Mouse (Mus musculus): Measurements from ENCODE around the gene Orc4. TPM values are rescaled to one million over a fixed set of nuclear protein-coding genes. Genes with fewer than 3 reads are reported as not detected.
A peak's percentile ranks its signal among the peaks of the same experiment; 100 is the strongest.

Orc4 gene
- 28.1 and 34.7 TPM in 2 replicates for polyA plus RNA-seq (2015; fragmentation: Nextera tagmentation; extraction: Ambion mirVana)

- Histone ChIP-seq H3K27me3 (ENCODE audit: control insufficient read depth, insufficient read depth, low read depth, low read length) (no peaks in the 10 kb centered on the region), H3K9me3 (replicated peaks; ENCODE audit: control insufficient read depth, low read length) (no peaks in the 10 kb centered on the region)
These were observed at the start of gene Orc4 for GRCm38 (mm10) chr2:48950252-48950315. Orc4 (minus strand) TSS chr2:48950277.

GRCm38 (mm10) chr2:48990322-48990721, 40.2 kb upstream of the Orc4 start:
- WGBS (ENCODE audit: insufficient replicate concordance), result 73% methylated on average over 3 of the region's 3 CpGs
- Histone ChIP-seq H3K9ac (ENCODE audit: low read depth, low read length) (no peak overlapping the region), H3K27me3 (ENCODE audit: control insufficient read depth, insufficient read depth, low read depth, low read length) (no peaks in the 10 kb centered on the region), H3K9me3 (replicated peaks; ENCODE audit: control insufficient read depth, low read length) (no peaks in the 10 kb centered on the region), H3K4me2 (ENCODE audit: low read depth, low read length) (no peak overlapping the region), H3K27ac (ENCODE audit: low read length) (no peak overlapping the region), H3K36me3 (ENCODE audit: control insufficient read depth, insufficient read depth) (no peaks in the 10 kb centered on the region), H3K4me3 (ENCODE audit: low read depth, low read length) (no peak overlapping the region), H3K4me1 (ENCODE audit: control insufficient read depth, low read depth, low read length) (no peaks in the 10 kb centered on the region)
- no peak for ATAC-seq (ENCODE audit: low read depth)

More at GRCm38 (mm10) chr2:48950252-48950315, at the start of gene Orc4:
- Histone ChIP-seq H3K36me3 (ENCODE audit: control insufficient read depth, insufficient read depth) (no peaks in the 10 kb centered on the region), H3K4me2 (ENCODE audit: low read depth, low read length) (peak within 1 kb of the TSS; percentile 77), H3K9ac (ENCODE audit: low read depth, low read length) (peak within 1 kb of the TSS; percentile 96), H3K4me3 (ENCODE audit: low read depth, low read length) (peak within 1 kb of the TSS; percentile 100), H3K27ac (ENCODE audit: low read length) (peak within 1 kb of the TSS; percentile 86), H3K4me1 (ENCODE audit: control insufficient read depth, low read depth, low read length) (peaks cover 2% of the 10 kb centered on the region)
- WGBS (ENCODE audit: insufficient replicate concordance), result 0% methylated on average over 2 of the region's 2 CpGs
- no peak for ATAC-seq (ENCODE audit: low read depth)

- no peak overlapping the region for H3K4me2 ChIP-seq (ENCODE audit: low read depth, low read length)
- H3K27me3 ChIP-seq (ENCODE audit: control insufficient read depth, insufficient read depth, low read depth, low read length), result no peaks in the 10 kb centered on the region
- no peaks in the 10 kb centered on the region for H3K9me3 ChIP-seq (replicated peaks; ENCODE audit: control insufficient read depth, low read length)
- H3K9ac ChIP-seq (ENCODE audit: low read depth, low read length), result no peak overlapping the region
- ATAC-seq (ENCODE audit: low read depth), result no peak
- H3K4me3 ChIP-seq (ENCODE audit: low read depth, low read length), result no peak overlapping the region
- 26% methylated on average over 3 of the region's 3 CpGs for WGBS (ENCODE audit: insufficient replicate concordance)
- H3K4me1 ChIP-seq (ENCODE audit: control insufficient read depth, low read depth, low read length), result no peaks in the 10 kb centered on the region
- H3K36me3 ChIP-seq (ENCODE audit: control insufficient read depth, insufficient read depth), result no peaks in the 10 kb centered on the region
- H3K27ac ChIP-seq (ENCODE audit: low read length), result no peak overlapping the region
These were observed 28.8 kb upstream of the Orc4 start for GRCm38 (mm10) chr2:48978920-48979319.

GRCm38 (mm10) chr2:48956591-48956990, 6.5 kb upstream of the Orc4 start:
- H3K9ac ChIP-seq (ENCODE audit: low read depth, low read length), result no peak overlapping the region
- no peaks in the 10 kb centered on the region for H3K27me3 ChIP-seq (ENCODE audit: control insufficient read depth, insufficient read depth, low read depth, low read length)
- no peak overlapping the region for H3K4me3 ChIP-seq (ENCODE audit: low read depth, low read length)
- H3K9me3 ChIP-seq (replicated peaks; ENCODE audit: control insufficient read depth, low read length), result no peaks in the 10 kb centered on the region
- no peaks in the 10 kb centered on the region for H3K36me3 ChIP-seq (ENCODE audit: control insufficient read depth, insufficient read depth)
- no peak overlapping the region for H3K4me2 ChIP-seq (ENCODE audit: low read depth, low read length)
- H3K4me1 ChIP-seq (ENCODE audit: control insufficient read depth, low read depth, low read length), result no peaks in the 10 kb centered on the region
- ATAC-seq (ENCODE audit: low read depth), result no peak
- WGBS (ENCODE audit: insufficient replicate concordance), result 58% methylated on average over 3 of the region's 3 CpGs
- no peak overlapping the region for H3K27ac ChIP-seq (ENCODE audit: low read length)

GRCm38 (mm10) chr2:48950316-48950880, 321 bp upstream of the Orc4 start:
- Histone ChIP-seq H3K36me3 (ENCODE audit: control insufficient read depth, insufficient read depth) (no peaks in the 10 kb centered on the region), H3K27me3 (ENCODE audit: control insufficient read depth, insufficient read depth, low read depth, low read length) (no peaks in the 10 kb centered on the region), H3K4me3 (ENCODE audit: low read depth, low read length) (peak overlapping the region; percentile 100), H3K4me2 (ENCODE audit: low read depth, low read length) (peak overlapping the region; percentile 77), H3K9ac (ENCODE audit: low read depth, low read length) (peak overlapping the region; percentile 96), H3K4me1 (ENCODE audit: control insufficient read depth, low read depth, low read length) (peaks cover 2% of the 10 kb centered on the region), H3K9me3 (replicated peaks; ENCODE audit: control insufficient read depth, low read length) (no peaks in the 10 kb centered on the region), H3K27ac (ENCODE audit: low read length) (peak overlapping the region; percentile 86)
- 4% methylated on average over 6 of the region's 6 CpGs for WGBS (ENCODE audit: insufficient replicate concordance)
- no peak for ATAC-seq (ENCODE audit: low read depth)

GRCm38 (mm10) chr2:48949743-48950251, 280 bp downstream of the Orc4 start:
- Histone ChIP-seq H3K27me3 (ENCODE audit: control insufficient read depth, insufficient read depth, low read depth, low read length) (no peaks in the 10 kb centered on the region), H3K36me3 (ENCODE audit: control insufficient read depth, insufficient read depth) (no peaks in the 10 kb centered on the region), H3K4me2 (ENCODE audit: low read depth, low read length) (peak overlapping the region; percentile 77), H3K4me1 (ENCODE audit: control insufficient read depth, low read depth, low read length) (peaks cover 2% of the 10 kb centered on the region), H3K9me3 (replicated peaks; ENCODE audit: control insufficient read depth, low read length) (no peaks in the 10 kb centered on the region), H3K27ac (ENCODE audit: low read length) (peak overlapping the region; percentile 86), H3K4me3 (ENCODE audit: low read depth, low read length) (peak overlapping the region; percentile 100), H3K9ac (ENCODE audit: low read depth, low read length) (peak overlapping the region; percentile 96)
- peak; percentile 9 for ATAC-seq (ENCODE audit: low read depth)
- WGBS (ENCODE audit: insufficient replicate concordance), result 1% methylated on average over 9 of the region's 9 CpGs

GRCm38 (mm10) chr2:48948841-48949584, 1.1 kb downstream of the Orc4 start, which contains the start of gene Mbd5:
Mbd5 (plus strand) TSS chr2:48949508.
- under 1% methylated on average over 45 of the region's 49 CpGs for WGBS (ENCODE audit: insufficient replicate concordance)
- Histone ChIP-seq H3K4me3 (ENCODE audit: low read depth, low read length) (peak within 1 kb of the TSS; percentile 100), H3K9me3 (replicated peaks; ENCODE audit: control insufficient read depth, low read length) (no peaks in the 10 kb centered on the region), H3K4me2 (ENCODE audit: low read depth, low read length) (peak within 1 kb of the TSS; percentile 77), H3K27me3 (ENCODE audit: control insufficient read depth, insufficient read depth, low read depth, low read length) (no peaks in the 10 kb centered on the region), H3K27ac (ENCODE audit: low read length) (peak within 1 kb of the TSS; percentile 87), H3K4me1 (ENCODE audit: control insufficient read depth, low read depth, low read length) (peaks cover 2% of the 10 kb centered on the region), H3K36me3 (ENCODE audit: control insufficient read depth, insufficient read depth) (no peaks in the 10 kb centered on the region), H3K9ac (ENCODE audit: low read depth, low read length) (peak within 1 kb of the TSS; percentile 96)
- peak; percentile 99 for ATAC-seq (ENCODE audit: low read depth)

GRCm38 (mm10) chr2:48947761-48948160, 2.3 kb downstream of the Orc4 start:
- Histone ChIP-seq H3K36me3 (ENCODE audit: control insufficient read depth, insufficient read depth) (no peaks in the 10 kb centered on the region), H3K9me3 (replicated peaks; ENCODE audit: control insufficient read depth, low read length) (no peaks in the 10 kb centered on the region), H3K4me3 (ENCODE audit: low read depth, low read length) (peak overlapping the region; percentile 40), H3K27me3 (ENCODE audit: control insufficient read depth, insufficient read depth, low read depth, low read length) (no peaks in the 10 kb centered on the region), H3K4me1 (ENCODE audit: control insufficient read depth, low read depth, low read length) (peaks cover 5% of the 10 kb centered on the region), H3K4me2 (ENCODE audit: low read depth, low read length) (peak overlapping the region; percentile 75), H3K9ac (ENCODE audit: low read depth, low read length) (peak overlapping the region; percentile 25; the same call in 1 of the 2 replicates), H3K27ac (ENCODE audit: low read length) (no peak overlapping the region)
- WGBS (ENCODE audit: insufficient replicate concordance), result 45% methylated on average over 3 of the region's 3 CpGs
- no peak for ATAC-seq (ENCODE audit: low read depth)

- Histone ChIP-seq H3K4me2 (ENCODE audit: low read depth, low read length) (no peak overlapping the region), H3K9me3 (replicated peaks; ENCODE audit: control insufficient read depth, low read length) (no peaks in the 10 kb centered on the region), H3K4me1 (ENCODE audit: control insufficient read depth, low read depth, low read length) (no peaks in the 10 kb centered on the region), H3K36me3 (ENCODE audit: control insufficient read depth, insufficient read depth) (peaks cover 6% of the 10 kb centered on the region), H3K27ac (ENCODE audit: low read length) (no peak overlapping the region), H3K9ac (ENCODE audit: low read depth, low read length) (no peak overlapping the region), H3K27me3 (ENCODE audit: control insufficient read depth, insufficient read depth, low read depth, low read length) (no peaks in the 10 kb centered on the region), H3K4me3 (ENCODE audit: low read depth, low read length) (no peak overlapping the region)
- WGBS (ENCODE audit: insufficient replicate concordance), result 35% methylated on average over 2 of the region's 2 CpGs
- no peak for ATAC-seq (ENCODE audit: low read depth)
These were observed 15.0 kb downstream of the Orc4 start for GRCm38 (mm10) chr2:48935058-48935457.
